In genomic region chr7:81641101-81641500, GRCm38 (mm10) we compare ENCODE assay signal across 15 mouse cellular contexts.
DNase-seq lines count a peak whose midpoint lies in the region; ATAC-seq and TF ChIP-seq lines count a peak whose summit lies in the region.
"Had no signal": no experiment of that assay in that cellular context is flagged by ENCODE, and none has a peak within 500 bp of the region (broad histone marks: within the 10 kb centered on the region; RNA-seq: fewer than 3 reads in every experiment).

No protein-coding gene starts in this region.

- no peak for TF ChIP-seq CTCF in forebrain, postnatal 0 days (IDR thresholded peaks at IDR 0.05; ENCODE audit: low read depth)

- H3K27me3 ChIP-seq in neural tube, embryonic 15.5 days (replicated peaks) = no peaks in the 10 kb centered on the region
- no peaks in the 10 kb centered on the region for H3K27me3 ChIP-seq in heart, embryonic 13.5 days (replicated peaks)
- H3K27me3 ChIP-seq in forebrain, postnatal 0 days (ENCODE audit: insufficient read depth, low read length) = no peaks in the 10 kb centered on the region
- H3K27me3 ChIP-seq: neural tube, embryonic 13.5 days had no signal

- DNase-seq in heart, adult 18-20 months = peak; percentile 24 to 29
- DNase-seq in heart, adult 11 months = no peak
- DNase-seq in neural tube, embryonic 10.5 days (ENCODE audit: extremely low spot score, low spot score) = no peak
- DNase-seq in layer of hippocampus, postnatal 14 days (ENCODE audit: low spot score in 2 of 2) = no peak
- no peak for DNase-seq in forebrain, postnatal 0 days
- DNase-seq: cerebellum, postnatal 25 days; gastrocnemius, postnatal 25 days; kidney, adult 9 months; kidney, postnatal 36 days; layer of hippocampus, adult 9-11 months; liver, postnatal 0 days had no signal

- H3K4me1 ChIP-seq in neural tube, embryonic 15.5 days = peaks cover 10% of the 10 kb centered on the region
- H3K4me1 ChIP-seq in heart, embryonic 13.5 days = peaks cover 41% of the 10 kb centered on the region
- no peaks in the 10 kb centered on the region for H3K4me1 ChIP-seq in forebrain, postnatal 0 days (ENCODE audit: insufficient read depth)
- H3K4me1 ChIP-seq: midbrain, embryonic 10.5 days had no signal

- H3K9me3 ChIP-seq in neural tube, embryonic 15.5 days (replicated peaks) = no peaks in the 10 kb centered on the region
- H3K9me3 ChIP-seq in heart, embryonic 13.5 days = no peaks in the 10 kb centered on the region
- H3K9me3 ChIP-seq in forebrain, postnatal 0 days (ENCODE audit: low read length) = no peaks in the 10 kb centered on the region
- H3K9me3 ChIP-seq: midbrain, embryonic 10.5 days; neural tube, embryonic 13.5 days had no signal

- WGBS in neural tube, embryonic 15.5 days = 74% methylated on average over 6 of the region's 6 CpGs
- 23% methylated on average over 6 of the region's 6 CpGs for WGBS in heart, embryonic 13.5 days
- WGBS in forebrain, postnatal 0 days = 77% methylated on average over 6 of the region's 6 CpGs

- 0 out of 2 replicates have a peak, but pooled peaks have one; percentile 15 for ATAC-seq in neural tube, embryonic 15.5 days (ENCODE audit: low FRiP score)
- 0 out of 2 replicates have a peak, but pooled peaks have one; percentile 4 for ATAC-seq in heart, embryonic 13.5 days (ENCODE audit: extremely low read depth, insufficient number of reproducible peaks, low FRiP score, low TSS enrichment)
- ATAC-seq in forebrain, postnatal 0 days = no peak
- ATAC-seq: liver, postnatal 0 days had no signal

- H3K27ac ChIP-seq in neural tube, embryonic 15.5 days (replicated peaks) = no peak overlapping the region
- peak overlapping the region; percentile 72 for H3K27ac ChIP-seq in heart, embryonic 13.5 days (replicated peaks)
- H3K27ac ChIP-seq in forebrain, postnatal 0 days (ENCODE audit: low read depth, low read length) = no peak overlapping the region
- H3K27ac ChIP-seq: midbrain, embryonic 10.5 days; neural tube, embryonic 13.5 days had no signal

- H3K4me3 ChIP-seq in neural tube, embryonic 15.5 days (replicated peaks) = no peak overlapping the region
- H3K4me3 ChIP-seq in heart, embryonic 13.5 days = no peak overlapping the region
- no peak overlapping the region for H3K4me3 ChIP-seq in forebrain, postnatal 0 days (ENCODE audit: low read depth, low read length)
- H3K4me3 ChIP-seq: midbrain, embryonic 10.5 days; neural tube, embryonic 13.5 days had no signal

- no peaks in the 10 kb centered on the region for H3K36me3 ChIP-seq in neural tube, embryonic 15.5 days
- H3K36me3 ChIP-seq in heart, embryonic 13.5 days = peaks cover 1% of the 10 kb centered on the region; the same call in 1 of the 2 replicates
- H3K36me3 ChIP-seq in forebrain, postnatal 0 days (ENCODE audit: insufficient read depth) = no peaks in the 10 kb centered on the region
- H3K36me3 ChIP-seq: midbrain, embryonic 10.5 days; neural tube, embryonic 13.5 days had no signal

- H3K4me2 ChIP-seq in neural tube, embryonic 15.5 days = no peak overlapping the region
- H3K4me2 ChIP-seq in heart, embryonic 13.5 days = no peak overlapping the region
- H3K4me2 ChIP-seq in forebrain, postnatal 0 days (ENCODE audit: low read depth) = no peak overlapping the region
- H3K4me2 ChIP-seq: neural tube, embryonic 13.5 days had no signal

- no peak overlapping the region for H3K9ac ChIP-seq in neural tube, embryonic 15.5 days (replicated peaks)
- 0 out of 2 replicates have a peak overlapping the region, but pooled peaks have one; percentile 13 for H3K9ac ChIP-seq in heart, embryonic 13.5 days
- no peak overlapping the region for H3K9ac ChIP-seq in forebrain, postnatal 0 days
- H3K9ac ChIP-seq: liver, postnatal 0 days; neural tube, embryonic 13.5 days had no signal

Comparison
In these comparisons a context has a peak if more than half of its experiments do, and no peak if none do; other contexts are left out.
1. DNase-seq: peak in heart, adult 18-20 months (2 of 2); none in heart, adult 11 months (single experiment), neural tube, embryonic 10.5 days (single experiment), layer of hippocampus, postnatal 14 days (0 of 2) and forebrain, postnatal 0 days (single experiment).